Mouse (Mus musculus) cerebellum, adult 11-12 months (tissue): ENCODE results near the gene Xrcc4.

ENCODE experiments used
- DNase-seq: peaks from one replicate; pipeline ENCODE4 v3.0.0; 2022

Xrcc4 gene

GRCm38 (mm10) chr13:89929477-89929876 lies 159.9 kb downstream of the Xrcc4 start:
- DNase-seq: no peak

GRCm38 (mm10) chr13:89918814-89919481 lies 170.5 kb downstream of the Xrcc4 start:
- no peak for DNase-seq

GRCm38 (mm10) chr13:89914332-89914731 lies 175.1 kb downstream of the Xrcc4 start:
- DNase-seq: no peak

GRCm38 (mm10) chr13:89913891-89914290 lies 175.5 kb downstream of the Xrcc4 start:
- no peak for DNase-seq

- DNase-seq: no peak
Measured at GRCm38 (mm10) chr13:89906120-89906519, 183.3 kb downstream of the Xrcc4 start.

GRCm38 (mm10) chr13:89899066-89899465 lies 190.3 kb downstream of the Xrcc4 start:
- no peak for DNase-seq

GRCm38 (mm10) chr13:89892140-89892539 lies 197.3 kb downstream of the Xrcc4 start:
- no peak for DNase-seq

GRCm38 (mm10) chr13:89890159-89890558 lies 199.2 kb downstream of the Xrcc4 start:
- DNase-seq: no peak

- no peak for DNase-seq
Measured at GRCm38 (mm10) chr13:89889074-89889473, 200.3 kb downstream of the Xrcc4 start.

GRCm38 (mm10) chr13:89883523-89883922 lies 205.9 kb downstream of the Xrcc4 start:
- no peak for DNase-seq

- no peak for DNase-seq
Measured at GRCm38 (mm10) chr13:89881281-89881680, 208.1 kb downstream of the Xrcc4 start.

GRCm38 (mm10) chr13:89878832-89879468 lies 210.5 kb downstream of the Xrcc4 start:
- no peak for DNase-seq

- DNase-seq: no peak
Measured at GRCm38 (mm10) chr13:89875499-89875898, 213.9 kb downstream of the Xrcc4 start.

GRCm38 (mm10) chr13:89872725-89873124 lies 216.7 kb downstream of the Xrcc4 start:
- DNase-seq: no peak

GRCm38 (mm10) chr13:89854139-89854538 lies 235.3 kb downstream of the Xrcc4 start:
- no peak for DNase-seq

- no peak for DNase-seq
Measured at GRCm38 (mm10) chr13:89850746-89851145, 238.7 kb downstream of the Xrcc4 start.

- DNase-seq: no peak
Measured at GRCm38 (mm10) chr13:89849955-89850354, 239.5 kb downstream of the Xrcc4 start.

- no peak for DNase-seq
Measured at GRCm38 (mm10) chr13:89838635-89839034, 250.8 kb downstream of the Xrcc4 start.

- no peak for DNase-seq
Measured at GRCm38 (mm10) chr13:89834485-89834884, 254.9 kb downstream of the Xrcc4 start.

- DNase-seq: no peak
Measured at GRCm38 (mm10) chr13:89833053-89833670, 256.2 kb downstream of the Xrcc4 start.

GRCm38 (mm10) chr13:89828429-89828970 lies 260.9 kb downstream of the Xrcc4 start:
- no peak for DNase-seq

GRCm38 (mm10) chr13:89827838-89828237 lies 261.6 kb downstream of the Xrcc4 start:
- DNase-seq: no peak

- DNase-seq: no peak
Measured at GRCm38 (mm10) chr13:89814543-89814942, 274.9 kb downstream of the Xrcc4 start.

- no peak for DNase-seq
Measured at GRCm38 (mm10) chr13:89812169-89812568, 277.2 kb downstream of the Xrcc4 start.
